Mouse (Mus musculus): Measurements from ENCODE around the gene Tgm6.

GRCm38 (mm10) chr2:130070396-130070795 lies 41.8 kb upstream of the Tgm6 start:
- no peak for TF ChIP-seq CTCF (IDR thresholded peaks at IDR 0.05; ENCODE audit: low read depth)
- TF ChIP-seq EP300 (IDR thresholded peaks at IDR 0.05; ENCODE audit: low read depth): no peak

Data from liver, embryonic 14.5 days (tissue).